Mouse (Mus musculus) brain, embryonic 14.5 days (tissue): ENCODE measurements around the gene Ptrh2. TPM values are rescaled to one million over a fixed set of nuclear protein-coding genes. Genes with fewer than 3 reads are reported as not detected.

Source experiments
- DNase-seq: peaks from one replicate; pipeline ENCODE4 v3.0.0-alpha.2; 2011; ENCODE audit warnings: low read depth
- CTCF ChIP-seq: fragments of 200-500 bp; IDR thresholded peaks from 2 replicates; pipeline ENCODE4 v1.5.1; 2012; ENCODE audit warnings: inconsistent platforms, mild to moderate bottlenecking, moderate library complexity, borderline replicate concordance; ENCODE audit not compliant: insufficient read depth, insufficient read length; ENCODE audit errors: extremely low read depth
- POLR2A ChIP-seq: fragments of 200-500 bp; IDR thresholded peaks from 2 replicates; pipeline ENCODE4 v1.6.1; 2012; ENCODE audit warnings: mild to moderate bottlenecking, inconsistent platforms, borderline replicate concordance; ENCODE audit not compliant: poor library complexity, insufficient read depth, insufficient read length, severe bottlenecking; ENCODE audit errors: extremely low read depth
- polyA plus RNA-seq: library from polyadenylated mRNA; depleted of rRNA; stranded (reverse); fragments of >200 nt; gene quantifications from 2 replicates; pipeline ENCODE4 v1.2.3, GENCODE M21; 2012; rRNA removed

Ptrh2 gene
- polyA plus RNA-seq, 1 experiment, result 17.5 TPM

- no peak for TF ChIP-seq POLR2A
- no peak for TF ChIP-seq CTCF
- no peak for DNase-seq
These were observed 55.2 kb downstream of the Ptrh2 start for GRCm38 (mm10) chr11:86738956-86739355.

GRCm38 (mm10) chr11:86739470-86739869 lies 55.7 kb downstream of the Ptrh2 start:
- no peak for DNase-seq
- TF ChIP-seq CTCF, result no peak
- TF ChIP-seq POLR2A, result no peak

GRCm38 (mm10) chr11:86741505-86741904 lies 57.7 kb downstream of the Ptrh2 start:
- TF ChIP-seq CTCF, result no peak
- no peak for TF ChIP-seq POLR2A
- no peak for DNase-seq

Other genes starting within 250 kb of the Ptrh2 start
- 6.3 and 8.3 TPM in 2 replicates for gene Rnft1, start 199.3 kb upstream of the Ptrh2 start, polyA plus RNA-seq
- 25.5 and 28.5 TPM in 2 replicates for gene Rps6kb1, start 139.2 kb upstream of the Ptrh2 start, polyA plus RNA-seq
- gene Tubd1, start 139.0 kb upstream of the Ptrh2 start, polyA plus RNA-seq, result 4.4 and 6.6 TPM in 2 replicates
- 39.6 and 50.2 TPM in 2 replicates for gene Vmp1, start 149 bp upstream of the Ptrh2 start, polyA plus RNA-seq
- 134 and 191 TPM in 2 replicates for gene Cltc, start 73.6 kb downstream of the Ptrh2 start, polyA plus RNA-seq
- 16.9 and 18.6 TPM in 2 replicates for gene Dhx40, start 123.8 kb downstream of the Ptrh2 start, polyA plus RNA-seq